Mouse (Mus musculus) adrenal gland, adult 8-10 months (tissue): ENCODE results near the gene Ano3. TPM values are rescaled to one million over a fixed set of nuclear protein-coding genes. Genes with fewer than 3 reads are reported as not detected.

Experiments used
- total RNA-seq, 4 experiments: library from RNA; stranded (reverse); gene quantifications; 2 replicates each; pipeline ENCODE4 v1.2.4; 2022

Gene Ano3
- total RNA-seq, 4 experiments from 2014 or later = 0.45 to 1.8 (median 1.2) TPM

Other genes starting within 250 kb of the Ano3 start
- not detected for gene Muc15, start 229.6 kb downstream of the Ano3 start, total RNA-seq
- gene Gm13941, start 155.1 kb upstream of the Ano3 start, total RNA-seq = not detected
- not detected for gene Gm15130, start 202.0 kb upstream of the Ano3 start, total RNA-seq